Mouse (Mus musculus) stomach, embryonic 14.5 days (tissue): ENCODE measurements at regions not wholly inside any gene's neighbourhood (a gene's known extent, or its start where the extent isn't known, plus 50 kb on each side); places are given as distances from the start of the nearest gene placed in this dataset.

Experiments used
- ATAC-seq: fragments of 200-750 bp; cut with Nextera tagmentation; 2 replicates; pipeline ENCODE4 v1.8.0; 2017; ENCODE audit warnings: low read depth, moderate TSS enrichment; ENCODE audit not compliant: insufficient number of reproducible peaks, insufficient read depth, low FRiP score
- H3K27ac ChIP-seq: fragments of 300-500 bp; sonication (generic); 2 replicates; pipeline ENCODE4 v1.5.1; 2014; ENCODE audit warnings: mild to moderate bottlenecking, low read length, moderate library complexity, mixed read lengths
- H3K27me3 ChIP-seq: fragments of 300-500 bp; sonication (generic); 2 replicates; pipeline ENCODE4 v1.6.1; 2014; ENCODE audit warnings: low read length, control low read depth, mixed read lengths; ENCODE audit not compliant: control insufficient read depth, insufficient read depth
- H3K36me3 ChIP-seq: fragments of 300-500 bp; sonication (generic); 2 replicates; pipeline ENCODE4 v1.6.1; 2014; ENCODE audit warnings: mild to moderate bottlenecking, control low read depth, low read length, moderate library complexity, mixed read lengths; ENCODE audit not compliant: control insufficient read depth, insufficient read depth
- H3K4me1 ChIP-seq: fragments of 300-500 bp; sonication (generic); 2 replicates; pipeline ENCODE4 v1.6.1; 2014; ENCODE audit warnings: low read length, control low read depth, mixed read lengths; ENCODE audit not compliant: control insufficient read depth, insufficient read depth
- H3K4me2 ChIP-seq: fragments of 300-500 bp; sonication (generic); replicated peaks from 2 replicates; pipeline ENCODE4 v1.6.1; 2014; ENCODE audit warnings: low read depth, low read length, control low read depth
- H3K4me3 ChIP-seq: fragments of 300-500 bp; sonication (generic); 2 replicates; pipeline ENCODE4 v1.5.1; 2014; ENCODE audit warnings: low read depth, low read length, control low read depth
- H3K9ac ChIP-seq: fragments of 300-500 bp; sonication (generic); replicated peaks from 2 replicates; pipeline ENCODE4 v1.6.1; 2014; ENCODE audit warnings: low read depth, mild to moderate bottlenecking, control low read depth, low read length, moderate library complexity, mixed read lengths
- H3K9me3 ChIP-seq: fragments of 300-500 bp; sonication (generic); 2 replicates; pipeline ENCODE4 v1.6.1; 2016; ENCODE audit warnings: low read depth, low read length, control low read depth; ENCODE audit not compliant: control insufficient read depth
- WGBS: fragments of 180-500 bp; shearing (Covaris S2); extraction: QIAGEN DNeasy Blood & Tissue Kit; methylation state at CpG from one replicate; pipeline ENCODE4 v1.1.7; 2014; 5-methylcytosine and 5-hydroxymethylcytosine counted together

DNA sequence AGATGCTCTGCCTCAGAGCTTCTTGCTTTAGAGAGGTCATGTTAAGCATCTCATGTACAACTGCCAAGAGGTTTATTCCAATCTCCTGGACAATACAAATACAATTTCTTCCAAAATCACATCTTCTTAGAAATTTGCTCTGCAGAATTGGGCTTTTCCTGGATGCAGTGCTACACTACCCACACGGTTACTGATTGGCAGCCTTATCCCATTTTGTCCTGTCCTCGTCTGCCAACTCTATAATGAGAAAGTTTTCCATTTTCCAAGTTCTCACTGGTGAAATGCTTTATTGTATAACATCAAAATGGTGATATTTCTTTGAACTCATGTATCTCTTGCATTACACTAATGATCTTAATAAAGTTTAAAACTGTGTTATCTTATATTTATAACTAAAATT, 282.1 kb upstream of the Slitrk3 start:
- Histone ChIP-seq H3K27me3 (no peaks in the 10 kb centered on the region), H3K9ac (no peak overlapping the region), H3K4me3 (no peak overlapping the region), H3K9me3 (no peaks in the 10 kb centered on the region), H3K4me2 (no peak overlapping the region), H3K36me3 (no peaks in the 10 kb centered on the region), H3K4me1 (no peaks in the 10 kb centered on the region), H3K27ac (no peak overlapping the region)
- ATAC-seq = no peak
- WGBS = 82% methylated on average over 2 of the region's 2 CpGs

DNA sequence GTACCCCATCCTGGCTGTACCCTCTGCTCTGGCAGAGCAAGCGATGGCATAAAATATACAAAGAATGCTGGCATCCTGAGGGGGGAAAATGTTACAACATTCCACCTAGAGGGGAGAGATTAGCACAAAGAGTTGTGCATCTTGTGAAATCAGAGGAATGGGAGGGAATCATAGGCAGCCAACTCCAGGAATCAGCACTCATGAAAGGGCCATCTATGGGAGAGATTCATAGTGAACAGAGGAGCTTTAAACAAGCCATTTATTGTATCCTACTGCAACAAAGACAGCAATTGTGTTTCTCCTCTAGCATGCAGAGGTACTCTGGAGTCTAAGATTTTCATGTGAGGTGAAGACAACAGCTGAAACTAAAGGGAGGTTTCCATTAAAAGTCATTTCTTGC, 265.6 kb upstream of the Slitrk3 start:
- no peak for ATAC-seq
- no peak overlapping the region for H3K4me2 ChIP-seq
- H3K36me3 ChIP-seq = no peaks in the 10 kb centered on the region
- H3K4me3 ChIP-seq = no peak overlapping the region
- H3K9me3 ChIP-seq = no peaks in the 10 kb centered on the region
- H3K9ac ChIP-seq = no peak overlapping the region
- H3K4me1 ChIP-seq = no peaks in the 10 kb centered on the region
- no peak overlapping the region for H3K27ac ChIP-seq
- no peaks in the 10 kb centered on the region for H3K27me3 ChIP-seq
- 85% methylated on average over 1 of the region's 1 CpGs for WGBS
